Mouse (Mus musculus): ENCODE measurements around the gene Pdzd7.

DNA sequence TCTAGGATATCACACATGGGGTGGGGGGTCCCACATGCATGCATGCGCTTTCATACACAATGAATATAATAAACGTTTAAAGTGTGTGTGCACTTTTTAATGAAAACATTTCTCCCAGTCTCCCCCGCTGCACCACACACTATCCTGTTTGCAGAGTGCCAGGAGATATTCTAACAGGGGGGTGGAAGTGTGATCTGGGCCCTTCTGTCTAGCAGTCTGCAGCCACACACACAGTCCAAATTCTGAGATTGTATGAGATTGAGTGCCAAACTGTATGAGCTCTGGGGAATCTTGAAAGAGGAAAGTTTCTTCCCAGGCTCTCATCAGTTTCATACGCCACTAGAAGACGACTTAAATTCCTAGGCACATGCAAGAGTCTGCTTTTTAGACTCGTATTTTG lies 57.7 kb downstream of the Pdzd7 start:
- TF ChIP-seq CTCF (conservative IDR thresholded peaks at IDR 0.05 in 1 of 2, IDR thresholded peaks at IDR 0.05 in 1 of 2; ENCODE audit: low read depth in 2 of 2, low read length in 2 of 2) (no peak), IRF4 (IDR thresholded peaks at IDR 0.05; ENCODE audit: low read depth, low read length) (no peak), MXI1 (IDR thresholded peaks at IDR 0.05; ENCODE audit: low read depth, low read length) (no peak), MEF2A (IDR thresholded peaks at IDR 0.05; ENCODE audit: borderline replicate concordance, low read depth, low read length) (no peak), RCOR1 (conservative IDR thresholded peaks at IDR 0.05; ENCODE audit: low read depth, low read length) (no peak)
